Mouse (Mus musculus) kidney, adult 2 months (tissue): Measurements from ENCODE around the gene Mstn.

Source experiments
- CTCF ChIP-seq: fragments of 200-500 bp; conservative IDR thresholded peaks from 2 replicates; pipeline ENCODE4 v1.5.1; 2011; ENCODE audit warnings: low read depth, mild to moderate bottlenecking, control low read depth, low read length, moderate library complexity, mixed read lengths; ENCODE audit not compliant: insufficient read depth, insufficient read length
- POLR2A ChIP-seq: fragments of 200-500 bp; IDR thresholded peaks from one replicate; pipeline ENCODE4 v1.6.1; 2011; ENCODE audit warnings: low read depth, low read length, control low read depth

DNA sequence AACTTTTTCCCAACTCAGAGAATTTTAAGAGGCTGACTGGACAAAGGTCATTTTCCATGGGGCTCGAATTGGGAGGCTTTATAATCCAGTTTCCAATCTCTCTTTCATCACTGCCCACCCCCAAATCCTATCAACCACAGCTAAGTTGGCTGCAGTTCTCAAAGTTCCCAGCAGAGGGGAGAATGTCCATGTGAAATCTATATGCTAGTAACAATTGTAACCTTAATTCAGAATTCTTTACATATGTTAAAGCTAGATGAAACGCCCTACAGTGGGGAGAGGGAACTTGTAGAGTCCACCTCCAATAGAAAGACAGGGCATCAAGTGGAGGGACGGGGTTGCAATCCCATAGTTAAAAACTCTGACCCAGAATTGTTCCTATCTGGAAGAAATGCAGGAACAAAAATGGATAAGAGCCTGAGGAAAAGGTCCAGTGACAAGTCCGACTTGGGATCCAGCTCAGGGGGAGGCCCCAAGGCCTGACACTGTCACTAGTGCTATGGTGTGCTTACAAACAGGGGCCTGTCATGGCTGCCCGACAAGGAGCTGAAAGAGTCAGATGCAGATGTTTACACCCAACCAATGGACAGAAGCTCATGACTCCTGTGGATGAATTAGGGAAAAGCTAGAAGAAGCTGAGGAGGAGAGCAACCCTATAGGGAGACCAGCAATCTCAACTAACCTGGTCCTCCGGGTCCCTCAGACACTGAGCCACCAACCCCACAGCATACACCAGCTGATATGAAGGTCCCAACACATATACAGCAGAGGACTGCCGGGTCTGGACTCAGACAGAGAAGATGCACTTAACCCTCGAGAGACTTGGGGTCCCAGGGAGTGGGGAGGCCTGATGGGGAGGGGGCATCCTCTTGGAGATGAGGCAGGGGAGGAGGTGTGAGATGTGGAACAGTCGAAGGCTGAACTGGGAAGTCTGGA, 8.1 kb upstream of the Mstn start:
- peak; percentile 38 for TF ChIP-seq CTCF
- TF ChIP-seq POLR2A = no peak
